Mouse (Mus musculus): ENCODE data around the gene Gsk3a. TPM values are rescaled to one million over a fixed set of nuclear protein-coding genes. Genes with fewer than 3 reads are reported as not detected.

Gene Gsk3a
- polyA plus RNA-seq, 1 experiment, result 343 TPM

DNA sequence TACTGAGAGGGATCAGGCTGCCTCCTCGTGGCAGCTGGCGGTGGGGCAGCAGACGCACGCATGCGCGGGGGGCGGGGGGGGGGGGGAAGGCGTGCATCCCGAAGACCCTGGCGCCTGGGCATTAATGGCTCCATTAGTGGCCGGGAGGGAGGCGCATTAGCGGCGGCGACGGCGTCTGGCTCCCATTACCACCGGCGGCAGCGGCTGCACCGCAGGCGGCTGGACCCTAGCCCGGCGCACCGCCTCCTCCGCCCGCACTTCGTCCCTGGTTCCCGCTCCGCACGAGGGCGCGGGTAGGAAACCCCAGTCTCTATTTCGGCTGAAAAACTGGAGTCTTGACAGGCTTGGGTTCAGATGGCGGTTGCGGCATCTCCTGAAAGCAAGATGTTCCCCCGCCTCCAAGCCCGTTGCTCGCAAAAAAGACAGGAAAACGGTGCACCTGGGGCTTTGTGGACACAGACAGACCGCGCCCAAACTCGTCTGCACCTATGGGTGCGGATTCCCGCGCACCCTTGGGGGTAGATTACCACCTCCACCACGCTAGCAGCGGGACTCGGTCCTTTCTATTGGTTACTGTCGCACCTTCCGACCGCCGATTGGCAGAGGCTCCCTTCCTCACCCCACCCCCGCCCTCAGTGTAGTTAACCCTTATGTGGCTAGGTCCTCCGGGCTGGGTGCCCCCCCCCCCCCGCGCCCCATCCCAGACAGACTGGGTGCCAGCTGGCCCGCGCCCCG lies 40.9 kb upstream of the Gsk3a start:
- H3K4me1 ChIP-seq (replicated peaks; ENCODE audit: control insufficient read depth, insufficient read depth, low read length), result peaks cover 66% of the 10 kb centered on the region
- WGBS, result under 1% methylated on average over 59 of the region's 60 CpGs
- H3K27ac ChIP-seq (ENCODE audit: control insufficient read depth, insufficient read depth, low read length), result peak overlapping the region; percentile 90
- peak; percentile 90 for DNase-seq
- no peaks in the 10 kb centered on the region for H3K36me3 ChIP-seq (ENCODE audit: control insufficient read depth, insufficient read depth, low read length)
- peak overlapping the region; percentile 64 for H3K4me3 ChIP-seq (ENCODE audit: control insufficient read depth, insufficient read depth, low read length)
- no peaks in the 10 kb centered on the region for H3K27me3 ChIP-seq (ENCODE audit: control insufficient read depth, insufficient read depth, low read length)
- TF ChIP-seq POLR2A (IDR thresholded peaks at IDR 0.05; ENCODE audit: control insufficient read depth, extremely low read depth, insufficient read depth, low read length, poor library complexity) (peak; percentile 82; the same call in 1 of the 2 replicates), CTCF (IDR thresholded peaks at IDR 0.05; ENCODE audit: borderline replicate concordance, control insufficient read depth, extremely low read depth, insufficient read depth, low read length, poor library complexity) (no peak)

DNA sequence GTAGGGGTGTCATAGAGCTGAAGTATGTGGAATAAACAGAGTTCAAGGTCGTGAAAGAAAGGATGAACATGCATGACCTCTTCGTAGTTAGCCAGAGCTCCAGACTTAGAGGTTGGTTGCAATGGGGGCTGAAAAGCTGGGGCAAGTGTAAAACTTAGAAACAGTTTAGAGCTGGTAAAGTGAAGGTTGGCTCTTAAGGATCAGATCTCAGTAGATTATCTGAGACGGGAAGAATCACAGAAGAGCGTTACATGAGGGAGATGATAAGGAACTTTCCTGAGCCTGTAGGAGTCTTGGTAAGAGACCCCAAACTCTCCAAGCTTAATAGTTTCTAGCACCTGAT lies 40.3 kb upstream of the Gsk3a start:
- H3K36me3 ChIP-seq (ENCODE audit: control insufficient read depth, insufficient read depth, low read length), result no peaks in the 10 kb centered on the region
- peaks cover 66% of the 10 kb centered on the region for H3K4me1 ChIP-seq (replicated peaks; ENCODE audit: control insufficient read depth, insufficient read depth, low read length)
- TF ChIP-seq CTCF (IDR thresholded peaks at IDR 0.05; ENCODE audit: borderline replicate concordance, control insufficient read depth, extremely low read depth, insufficient read depth, low read length, poor library complexity), result 0 out of 2 replicates have a peak, but pooled peaks have one; percentile 20
- TF ChIP-seq POLR2A (IDR thresholded peaks at IDR 0.05; ENCODE audit: control insufficient read depth, extremely low read depth, insufficient read depth, low read length, poor library complexity), result no peak
- no peak for DNase-seq
- peak overlapping the region; percentile 59; the same call in 1 of the 2 replicates for H3K27ac ChIP-seq (ENCODE audit: control insufficient read depth, insufficient read depth, low read length)
- 5% methylated on average over 4 of the region's 4 CpGs for WGBS
- no peaks in the 10 kb centered on the region for H3K27me3 ChIP-seq (ENCODE audit: control insufficient read depth, insufficient read depth, low read length)
- H3K4me3 ChIP-seq (ENCODE audit: control insufficient read depth, insufficient read depth, low read length), result no peak overlapping the region

DNA sequence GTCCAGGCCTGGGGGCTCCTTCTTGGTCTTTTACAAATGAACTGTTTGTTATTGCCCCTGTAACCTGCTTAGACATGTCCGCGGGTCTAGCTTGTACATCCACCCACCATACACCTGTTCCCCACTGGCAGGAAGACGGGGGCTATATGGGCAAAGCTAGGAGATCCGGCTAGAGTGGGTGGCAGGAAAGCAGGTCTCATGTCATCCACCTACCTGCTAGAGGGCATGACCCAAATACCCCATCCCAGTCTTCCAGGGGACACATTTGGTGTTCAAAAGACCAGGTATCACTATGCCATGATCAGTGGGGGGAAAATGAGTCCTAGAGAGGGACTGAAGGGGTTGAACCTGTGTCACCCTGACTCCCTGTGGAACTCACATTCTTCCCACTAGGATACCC lies 39.8 kb upstream of the Gsk3a start:
- Histone ChIP-seq H3K36me3 (ENCODE audit: control insufficient read depth, insufficient read depth, low read length) (no peaks in the 10 kb centered on the region), H3K4me3 (ENCODE audit: control insufficient read depth, insufficient read depth, low read length) (no peak overlapping the region), H3K4me1 (replicated peaks; ENCODE audit: control insufficient read depth, insufficient read depth, low read length) (peaks cover 63% of the 10 kb centered on the region), H3K27ac (ENCODE audit: control insufficient read depth, insufficient read depth, low read length) (peak overlapping the region; percentile 59), H3K27me3 (ENCODE audit: control insufficient read depth, insufficient read depth, low read length) (no peaks in the 10 kb centered on the region)
- no peak for DNase-seq
- TF ChIP-seq CTCF (IDR thresholded peaks at IDR 0.05; ENCODE audit: borderline replicate concordance, control insufficient read depth, extremely low read depth, insufficient read depth, low read length, poor library complexity) (no peak), POLR2A (IDR thresholded peaks at IDR 0.05; ENCODE audit: control insufficient read depth, extremely low read depth, insufficient read depth, low read length, poor library complexity) (no peak)
- WGBS, result 44% methylated on average over 4 of the region's 4 CpGs

DNA sequence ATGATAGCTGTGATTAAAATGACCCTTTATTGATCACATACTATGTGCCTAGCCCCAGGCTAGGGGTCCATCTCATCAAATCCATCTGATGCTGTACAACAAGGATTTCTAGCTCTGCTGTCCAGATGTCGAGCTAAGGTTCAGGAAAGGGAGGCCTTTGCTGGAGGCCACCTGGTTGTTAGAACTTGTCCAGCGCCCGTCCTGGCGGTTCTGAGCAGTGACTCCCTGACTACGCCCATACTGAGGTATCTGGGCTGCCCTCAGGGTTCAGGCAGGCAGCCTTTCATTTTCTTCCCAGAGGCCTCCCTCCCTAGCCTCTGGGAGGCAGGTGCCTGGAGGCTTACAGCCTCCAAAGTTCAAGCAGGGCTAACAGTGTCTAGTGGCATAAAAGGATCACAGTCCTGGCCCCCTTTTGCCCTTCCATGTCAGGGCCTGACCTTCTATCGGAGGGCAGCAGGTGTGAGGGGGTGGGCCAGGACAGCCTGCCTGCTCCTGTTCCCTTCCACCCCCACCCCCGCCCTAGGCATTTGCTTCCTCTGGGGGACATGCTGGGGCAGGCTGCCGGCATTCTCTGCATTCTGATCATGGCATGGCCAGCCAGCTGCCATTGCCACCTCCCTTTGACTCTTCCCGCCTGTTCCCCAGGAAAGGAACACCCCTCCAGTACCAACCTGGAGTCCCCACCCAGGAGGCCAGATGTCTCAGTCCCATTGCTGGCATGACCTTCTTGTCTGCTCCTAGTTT lies 38.1 kb upstream of the Gsk3a start:
- Histone ChIP-seq H3K27me3 (ENCODE audit: control insufficient read depth, insufficient read depth, low read length) (no peaks in the 10 kb centered on the region), H3K4me3 (ENCODE audit: control insufficient read depth, insufficient read depth, low read length) (no peak overlapping the region), H3K36me3 (ENCODE audit: control insufficient read depth, insufficient read depth, low read length) (no peaks in the 10 kb centered on the region), H3K4me1 (replicated peaks; ENCODE audit: control insufficient read depth, insufficient read depth, low read length) (peaks cover 57% of the 10 kb centered on the region), H3K27ac (ENCODE audit: control insufficient read depth, insufficient read depth, low read length) (peak overlapping the region; percentile 6; the same call in 1 of the 2 replicates)
- 78% methylated on average over 9 of the region's 9 CpGs for WGBS
- TF ChIP-seq CTCF (IDR thresholded peaks at IDR 0.05; ENCODE audit: borderline replicate concordance, control insufficient read depth, extremely low read depth, insufficient read depth, low read length, poor library complexity) (no peak), POLR2A (IDR thresholded peaks at IDR 0.05; ENCODE audit: control insufficient read depth, extremely low read depth, insufficient read depth, low read length, poor library complexity) (no peak)
- no peak for DNase-seq

DNA sequence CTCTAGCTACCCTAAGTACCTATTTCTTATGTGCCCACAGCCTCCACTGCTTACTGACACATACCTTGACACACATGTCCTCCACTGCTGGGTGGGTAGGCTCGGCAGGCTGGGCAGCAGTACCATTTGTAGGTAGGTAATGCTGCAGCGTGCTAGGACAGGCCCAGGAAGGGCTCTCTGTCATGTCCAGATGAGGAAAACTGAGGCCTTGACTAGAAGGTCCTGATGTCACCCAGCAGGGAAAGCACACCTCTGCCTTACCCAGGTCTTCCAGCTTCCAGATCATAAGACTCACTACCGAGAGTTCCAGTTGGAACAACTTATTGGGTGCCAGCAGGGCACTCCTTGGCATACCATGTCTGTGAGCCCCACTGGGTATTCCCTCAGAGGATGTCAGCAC lies 37.3 kb upstream of the Gsk3a start:
- peak overlapping the region; percentile 73 for H3K27ac ChIP-seq (ENCODE audit: control insufficient read depth, insufficient read depth, low read length)
- 77% methylated on average over 3 of the region's 3 CpGs for WGBS
- TF ChIP-seq POLR2A (IDR thresholded peaks at IDR 0.05; ENCODE audit: control insufficient read depth, extremely low read depth, insufficient read depth, low read length, poor library complexity) (no peak), CTCF (IDR thresholded peaks at IDR 0.05; ENCODE audit: borderline replicate concordance, control insufficient read depth, extremely low read depth, insufficient read depth, low read length, poor library complexity) (no peak)

DNA sequence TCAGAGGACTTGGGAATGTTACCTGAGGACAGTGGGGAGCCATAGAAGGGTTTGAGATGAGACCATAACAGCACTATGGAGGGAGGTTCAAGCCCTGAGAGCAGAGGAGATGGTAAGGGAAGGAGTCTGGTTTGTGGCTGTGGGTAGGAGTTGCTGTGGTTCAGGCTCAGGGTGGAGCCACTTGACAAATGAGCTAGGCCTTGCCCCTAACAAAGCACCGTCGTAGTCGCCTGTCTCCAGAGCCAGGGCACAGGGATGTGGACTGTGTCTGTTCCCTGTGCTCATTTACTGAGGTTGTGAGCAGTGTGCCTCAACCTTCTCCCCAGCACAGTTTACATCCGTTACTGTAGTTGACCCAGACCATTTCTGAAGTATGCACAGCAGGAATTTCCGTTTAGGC lies 36.9 kb upstream of the Gsk3a start:
- Histone ChIP-seq H3K27me3 (ENCODE audit: control insufficient read depth, insufficient read depth, low read length) (no peaks in the 10 kb centered on the region), H3K4me1 (replicated peaks; ENCODE audit: control insufficient read depth, insufficient read depth, low read length) (peaks cover 57% of the 10 kb centered on the region), H3K27ac (ENCODE audit: control insufficient read depth, insufficient read depth, low read length) (peak overlapping the region; percentile 73), H3K4me3 (ENCODE audit: control insufficient read depth, insufficient read depth, low read length) (no peak overlapping the region), H3K36me3 (ENCODE audit: control insufficient read depth, insufficient read depth, low read length) (no peaks in the 10 kb centered on the region)
- TF ChIP-seq CTCF (IDR thresholded peaks at IDR 0.05; ENCODE audit: borderline replicate concordance, control insufficient read depth, extremely low read depth, insufficient read depth, low read length, poor library complexity) (no peak), POLR2A (IDR thresholded peaks at IDR 0.05; ENCODE audit: control insufficient read depth, extremely low read depth, insufficient read depth, low read length, poor library complexity) (no peak)
- WGBS, result 10% methylated on average over 5 of the region's 5 CpGs
- DNase-seq, result no peak

More for the DNA sequence above, 37.3 kb upstream of the Gsk3a start:
- H3K36me3 ChIP-seq (ENCODE audit: control insufficient read depth, insufficient read depth, low read length), result no peaks in the 10 kb centered on the region
- peaks cover 57% of the 10 kb centered on the region for H3K4me1 ChIP-seq (replicated peaks; ENCODE audit: control insufficient read depth, insufficient read depth, low read length)
- DNase-seq, result no peak
- no peak overlapping the region for H3K4me3 ChIP-seq (ENCODE audit: control insufficient read depth, insufficient read depth, low read length)
- H3K27me3 ChIP-seq (ENCODE audit: control insufficient read depth, insufficient read depth, low read length), result no peaks in the 10 kb centered on the region

All from thymus, adult 2 months (tissue).